Mouse (Mus musculus) Patski (cell line): Measurements from ENCODE around the gene Fam210b. TPM values are rescaled to one million over a fixed set of nuclear protein-coding genes. Genes with fewer than 3 reads are reported as not detected.

Experiments
- ATAC-seq: fragments of 100-300 bp; one replicate; pipeline ENCODE4 v1.8.0; 2021
- CTCF ChIA-PET: fragments of 350-600 bp; sonication (Branson Sonifier 250); formaldehyde crosslinking; loops from one replicate; lab custom pipeline; 2022; ENCODE audit warnings: inconsistent platforms; lab: Charles Lee
- POLR2A ChIA-PET: fragments of 350-600 bp; sonication (Branson Sonifier 250); formaldehyde crosslinking; loops from one replicate; lab custom pipeline; 2022; ENCODE audit warnings: antibody characterized with exemption, inconsistent platforms; lab: Charles Lee
- DNase-seq: peaks from one replicate; pipeline ENCODE4 v3.0.0-alpha.2; 2011; ENCODE audit warnings: low read depth, low spot score
- H3K27me3 ChIP-seq: fragments of 371-371 bp; one replicate; pipeline ENCODE4 v1.5.1; 2021
- CTCF ChIP-seq: fragments of 100-300 bp; IDR thresholded peaks from one replicate; pipeline ENCODE4 v1.5.1; 2021
- in situ Hi-C: fragments of 300-500 bp; cut with MboI; formaldehyde crosslinking; loops from 3 replicates; pipeline ENCODE4 v1.11.1; 2018; ENCODE audit warnings: low pct_unique_long_range_greater_than_20kb, mixed read lengths
- polyA plus RNA-seq: library from polyadenylated mRNA; unstranded; gene quantifications from one replicate; pipeline ENCODE4 v1.2.3, GENCODE M21; 2021

Fam210b gene
- polyA plus RNA-seq, 1 experiment from 2014 or later: 15.2 TPM

- POLR2A ChIA-PET: interaction anchor here (0.6 kb wide), 1 partner anchor 673 kb away, joined by 3 read pairs; no protein-coding TSS in a partner anchor
- CTCF ChIA-PET: no interaction called here
- H3K27me3 ChIP-seq: no peaks in the 10 kb centered on the region
- in situ Hi-C loops: no loop called here
- ATAC-seq (no peak), DNase-seq (no peak)
- no peak for TF ChIP-seq CTCF
Observed at GRCm38 (mm10) chr2:172401116-172401825, 55.9 kb downstream of the Fam210b start.

GRCm38 (mm10) chr2:172404239-172404638, 58.9 kb downstream of the Fam210b start:
- CTCF ChIA-PET: interaction anchor here (1.2 to 1.3 kb wide), 2 partner anchors 9 to 42 kb away, joined by 3 read pairs; no protein-coding TSS in a partner anchor
- H3K27me3 ChIP-seq: no peaks in the 10 kb centered on the region
- in situ Hi-C loops: no loop called here

GRCm38 (mm10) chr2:172405011-172405410, 59.6 kb downstream of the Fam210b start:
- POLR2A ChIA-PET: no interaction called here
- H3K27me3 ChIP-seq: no peaks in the 10 kb centered on the region
- no peak for DNase-seq
- CTCF ChIA-PET: interaction anchor here (1.2 kb wide), 1 partner anchor 41 kb away, joined by 3 read pairs; no protein-coding TSS in a partner anchor
- TF ChIP-seq CTCF: no peak
- ATAC-seq: no peak
- in situ Hi-C loops: no loop called here

More at GRCm38 (mm10) chr2:172404239-172404638, 58.9 kb downstream of the Fam210b start:
- ATAC-seq (no peak), DNase-seq (no peak)
- POLR2A ChIA-PET: no interaction called here
- no peak for TF ChIP-seq CTCF

Other genes with a start within 250 kb of the Fam210b start
- not detected for gene Mc3r, start 97.1 kb upstream of the Fam210b start, polyA plus RNA-seq
- 40.7 TPM for gene Aurka, start 25.0 kb downstream of the Fam210b start, polyA plus RNA-seq
- 34.6 TPM for gene Cstf1, start 25.1 kb downstream of the Fam210b start, polyA plus RNA-seq
- gene Cass4, start 48.2 kb downstream of the Fam210b start, polyA plus RNA-seq: not detected
- 76.4 TPM for gene Rtf2, start 95.0 kb downstream of the Fam210b start, polyA plus RNA-seq
- 0.06 TPM for gene Gcnt7, start 113.0 kb downstream of the Fam210b start, polyA plus RNA-seq
- 0.12 TPM for gene Fam209, start 127.0 kb downstream of the Fam210b start, polyA plus RNA-seq
- 0.03 TPM for gene Tfap2c, start 204.0 kb downstream of the Fam210b start, polyA plus RNA-seq